In genomic region chr2:122937922-122938321, GRCm38 (mm10) we compare ENCODE assay signal across 9 mouse cellular contexts.
DNase-seq lines count a peak whose midpoint lies in the region; ATAC-seq and TF ChIP-seq lines count a peak whose summit lies in the region.
"Had no signal": no experiment of that assay in that cellular context is flagged by ENCODE, and none has a peak within 500 bp of the region (broad histone marks: within the 10 kb centered on the region; RNA-seq: fewer than 3 reads in every experiment).

No protein-coding gene starts in this region.

- 45% methylated on average over 4 of the region's 4 CpGs for WGBS in forebrain, embryonic 13.5 days
- WGBS in forebrain, embryonic 12.5 days = 44% methylated on average over 4 of the region's 4 CpGs
- 39% methylated on average over 4 of the region's 4 CpGs for WGBS in lung, postnatal 0 days
- 53% methylated on average over 4 of the region's 4 CpGs for WGBS in midbrain, embryonic 10.5 days

- ATAC-seq in forebrain, embryonic 13.5 days = 0 out of 2 replicates have a peak, but pooled peaks have one; percentile 51
- no peak for ATAC-seq in forebrain, embryonic 12.5 days (ENCODE audit: low FRiP score)
- no peak for ATAC-seq in lung, postnatal 0 days

- H3K4me2 ChIP-seq in forebrain, embryonic 13.5 days = no peak overlapping the region
- H3K4me2 ChIP-seq in forebrain, embryonic 12.5 days = no peak overlapping the region
- H3K4me2 ChIP-seq in lung, postnatal 0 days (replicated peaks; ENCODE audit: low read depth, low read length) = no peak overlapping the region
- H3K4me2 ChIP-seq: liver, embryonic 15.5 days had no signal

- no peak overlapping the region for H3K9ac ChIP-seq in forebrain, embryonic 13.5 days
- H3K9ac ChIP-seq in forebrain, embryonic 12.5 days = no peak overlapping the region
- H3K9ac ChIP-seq in lung, postnatal 0 days (replicated peaks; ENCODE audit: low read depth) = no peak overlapping the region
- H3K9ac ChIP-seq: liver, embryonic 15.5 days had no signal

- no peaks in the 10 kb centered on the region for H3K36me3 ChIP-seq in forebrain, embryonic 13.5 days (ENCODE audit: poor library complexity, severe bottlenecking)
- H3K36me3 ChIP-seq in forebrain, embryonic 12.5 days (replicated peaks) = no peaks in the 10 kb centered on the region
- H3K36me3 ChIP-seq in lung, postnatal 0 days (ENCODE audit: insufficient read depth, low read length) = no peaks in the 10 kb centered on the region
- no peaks in the 10 kb centered on the region for H3K36me3 ChIP-seq in midbrain, embryonic 10.5 days
- H3K36me3 ChIP-seq: liver, embryonic 15.5 days had no signal

- TF ChIP-seq EP300 in lung, postnatal 0 days (IDR thresholded peaks at IDR 0.05) = no peak

- H3K27ac ChIP-seq in forebrain, embryonic 13.5 days = no peak overlapping the region
- no peak overlapping the region for H3K27ac ChIP-seq in forebrain, embryonic 12.5 days
- H3K27ac ChIP-seq in lung, postnatal 0 days (ENCODE audit: low read length) = no peak overlapping the region
- H3K27ac ChIP-seq in midbrain, embryonic 10.5 days (replicated peaks) = no peak overlapping the region
- H3K27ac ChIP-seq: liver, embryonic 15.5 days had no signal

- H3K4me3 ChIP-seq in forebrain, embryonic 13.5 days = no peak overlapping the region
- H3K4me3 ChIP-seq in forebrain, embryonic 12.5 days (replicated peaks) = no peak overlapping the region
- no peak overlapping the region for H3K4me3 ChIP-seq in lung, postnatal 0 days (ENCODE audit: low read depth, low read length)
- H3K4me3 ChIP-seq in midbrain, embryonic 10.5 days = no peak overlapping the region
- H3K4me3 ChIP-seq: liver, embryonic 15.5 days had no signal

- DNase-seq in lung, postnatal 0 days (ENCODE audit: low spot score) = no peak
- no peak for DNase-seq in lung, adult 18-20 months
- DNase-seq in cerebellum, postnatal 10 days = peak; percentile 36 to 51
- peak; percentile 19 for DNase-seq in retina, postnatal 1 day
- no peak for DNase-seq in yolk sac, embryonic 10.5 days (ENCODE audit: low spot score)
- DNase-seq in midbrain, embryonic 10.5 days (ENCODE audit: low spot score) = no peak

- no peaks in the 10 kb centered on the region for H3K27me3 ChIP-seq in forebrain, embryonic 13.5 days
- no peaks in the 10 kb centered on the region for H3K27me3 ChIP-seq in forebrain, embryonic 12.5 days
- no peaks in the 10 kb centered on the region for H3K27me3 ChIP-seq in lung, postnatal 0 days (replicated peaks; ENCODE audit: insufficient read depth, low read length)
- H3K27me3 ChIP-seq in midbrain, embryonic 10.5 days (ENCODE audit: low read depth, poor library complexity, severe bottlenecking) = no peaks in the 10 kb centered on the region
- H3K27me3 ChIP-seq: liver, embryonic 15.5 days had no signal

- H3K9me3 ChIP-seq in forebrain, embryonic 13.5 days (replicated peaks) = no peaks in the 10 kb centered on the region
- no peaks in the 10 kb centered on the region for H3K9me3 ChIP-seq in forebrain, embryonic 12.5 days
- H3K9me3 ChIP-seq in lung, postnatal 0 days (ENCODE audit: low read length) = no peaks in the 10 kb centered on the region
- no peaks in the 10 kb centered on the region for H3K9me3 ChIP-seq in midbrain, embryonic 10.5 days (replicated peaks)
- H3K9me3 ChIP-seq: liver, embryonic 15.5 days had no signal

- peak; percentile 51 for TF ChIP-seq CTCF in lung, postnatal 0 days (IDR thresholded peaks at IDR 0.05)

- no peaks in the 10 kb centered on the region for H3K4me1 ChIP-seq in forebrain, embryonic 13.5 days
- no peaks in the 10 kb centered on the region for H3K4me1 ChIP-seq in forebrain, embryonic 12.5 days
- H3K4me1 ChIP-seq in lung, postnatal 0 days (ENCODE audit: insufficient read depth, low read depth, low read length) = no peaks in the 10 kb centered on the region
- no peaks in the 10 kb centered on the region for H3K4me1 ChIP-seq in midbrain, embryonic 10.5 days
- H3K4me1 ChIP-seq: liver, embryonic 15.5 days had no signal

Comparison
In these comparisons a context has a peak if more than half of its experiments do, and no peak if none do; other contexts are left out.
1. DNase-seq: peak in cerebellum, postnatal 10 days (2 of 2) and retina, postnatal 1 day (single experiment); none in lung, postnatal 0 days (single experiment), lung, adult 18-20 months (0 of 2), yolk sac, embryonic 10.5 days (single experiment) and midbrain, embryonic 10.5 days (single experiment).